Mouse (Mus musculus) megakaryocyte, embryonic 14.5 days (primary cell): ENCODE measurements around the gene Pacrg. TPM values are rescaled to one million over a fixed set of nuclear protein-coding genes. Genes with fewer than 3 reads are reported as not detected.

Experiments used
- H3K27me3 ChIP-seq: replicated peaks from 2 replicates; pipeline ENCODE3; 2012; ENCODE audit warnings: inconsistent platforms
- H3K36me3 ChIP-seq: replicated peaks from 2 replicates; pipeline ENCODE3; 2012; ENCODE audit warnings: low read length, inconsistent platforms, mixed read lengths
- H3K4me1 ChIP-seq: 2 replicates; pipeline ENCODE4 v1.6.1; 2012; ENCODE audit warnings: inconsistent platforms
- H3K4me3 ChIP-seq: replicated peaks from 2 replicates; pipeline ENCODE3; 2012; ENCODE audit warnings: moderate library complexity, mild to moderate bottlenecking, inconsistent platforms
- H3K9me3 ChIP-seq: 2 replicates; pipeline ENCODE4 v1.6.1; 2012; ENCODE audit warnings: inconsistent platforms
- FLI1 ChIP-seq: IDR thresholded peaks from 2 replicates; pipeline ENCODE4 v1.6.1; 2012; ENCODE audit warnings: low read length, inconsistent platforms, mixed read lengths
- GATA1 ChIP-seq: IDR thresholded peaks from 3 replicates; pipeline ENCODE4 v1.6.1; 2012; ENCODE audit warnings: mixed read lengths, low read length, inconsistent platforms, borderline replicate concordance
- polyA plus RNA-seq: library from polyadenylated mRNA; stranded (reverse); fragments of >175 nt; gene quantifications from 2 replicates; pipeline ENCODE4 v1.2.3, GENCODE M21; 2012; ENCODE audit warnings: low replicate concordance; ENCODE audit not compliant: insufficient read depth

Pacrg gene
- polyA plus RNA-seq, 1 experiment = 0.10 TPM

GRCm38 (mm10) chr17:10807261-10807998, 32.7 kb downstream of the Pacrg start:
- TF ChIP-seq GATA1 (no peak), FLI1 (no peak)
- Histone ChIP-seq H3K4me1 (no peaks in the 10 kb centered on the region), H3K27me3 (no peaks in the 10 kb centered on the region), H3K9me3 (no peaks in the 10 kb centered on the region), H3K4me3 (no peak overlapping the region), H3K36me3 (no peaks in the 10 kb centered on the region)

GRCm38 (mm10) chr17:10806692-10807091, 33.4 kb downstream of the Pacrg start:
- no peaks in the 10 kb centered on the region for H3K27me3 ChIP-seq
- no peak overlapping the region for H3K4me3 ChIP-seq
- no peaks in the 10 kb centered on the region for H3K36me3 ChIP-seq
- no peaks in the 10 kb centered on the region for H3K4me1 ChIP-seq
- no peaks in the 10 kb centered on the region for H3K9me3 ChIP-seq
- TF ChIP-seq GATA1 (no peak), FLI1 (no peak)

DNA sequence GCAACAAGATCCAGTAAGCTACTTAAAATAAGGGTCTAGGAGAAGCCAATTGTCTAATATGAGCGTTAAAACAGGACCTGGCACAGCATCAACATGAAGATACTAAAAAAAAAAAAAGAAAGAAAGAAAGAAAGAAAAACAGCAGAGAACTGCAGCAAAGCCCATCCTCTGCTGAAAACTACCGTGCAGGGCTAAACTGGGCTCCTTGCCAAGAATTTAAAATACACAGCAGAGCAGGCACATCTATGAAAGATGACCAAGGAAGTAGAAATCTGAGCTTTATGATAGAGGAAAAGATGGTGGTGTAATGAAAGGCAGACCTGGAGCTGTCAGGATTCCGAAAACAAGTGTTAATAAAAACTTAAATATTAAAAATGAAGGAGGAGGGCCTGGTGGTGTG, 48.5 kb downstream of the Pacrg start:
- Histone ChIP-seq H3K27me3 (no peaks in the 10 kb centered on the region), H3K4me3 (no peak overlapping the region)
- TF ChIP-seq GATA1 (no peak), FLI1 (no peak)

GRCm38 (mm10) chr17:10784401-10784920, 55.6 kb downstream of the Pacrg start:
- H3K27me3 ChIP-seq = no peaks in the 10 kb centered on the region
- H3K9me3 ChIP-seq = peaks cover 5% of the 10 kb centered on the region; the same call in 1 of the 2 replicates
- no peak for TF ChIP-seq FLI1
- TF ChIP-seq GATA1 = no peak
- no peak overlapping the region for H3K4me3 ChIP-seq
- H3K36me3 ChIP-seq = no peaks in the 10 kb centered on the region
- no peaks in the 10 kb centered on the region for H3K4me1 ChIP-seq

More for the DNA sequence above, 48.5 kb downstream of the Pacrg start:
- Histone ChIP-seq H3K36me3 (no peaks in the 10 kb centered on the region), H3K9me3 (peaks cover 8% of the 10 kb centered on the region; the same call in 1 of the 2 replicates), H3K4me1 (no peaks in the 10 kb centered on the region)

GRCm38 (mm10) chr17:10776503-10776902, 63.6 kb downstream of the Pacrg start:
- no peak overlapping the region for H3K4me3 ChIP-seq
- no peaks in the 10 kb centered on the region for H3K36me3 ChIP-seq
- H3K4me1 ChIP-seq = no peaks in the 10 kb centered on the region
- no peaks in the 10 kb centered on the region for H3K27me3 ChIP-seq
- H3K9me3 ChIP-seq = no peaks in the 10 kb centered on the region
- no peak for TF ChIP-seq FLI1
- TF ChIP-seq GATA1 = no peak

DNA sequence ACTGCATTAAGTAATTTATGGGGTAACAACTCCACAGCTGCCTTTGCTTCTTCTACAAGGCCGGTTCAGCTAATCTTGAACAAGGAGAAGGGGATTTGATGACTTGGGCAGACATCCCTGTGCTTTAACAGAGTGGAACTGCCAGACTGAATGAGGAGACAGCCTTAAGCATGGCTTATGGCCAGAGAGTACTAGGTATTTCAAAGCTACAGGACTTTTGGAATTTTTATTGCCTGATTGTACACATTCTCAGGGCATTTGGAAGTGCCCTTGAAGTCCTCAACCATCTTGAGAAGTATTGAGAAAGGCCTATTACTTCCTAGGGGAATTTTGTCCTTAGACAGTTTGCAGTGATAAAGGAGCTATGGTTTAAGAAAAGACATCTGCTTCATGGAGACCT, 65.6 kb downstream of the Pacrg start:
- no peak overlapping the region for H3K4me3 ChIP-seq
- no peaks in the 10 kb centered on the region for H3K9me3 ChIP-seq
- no peaks in the 10 kb centered on the region for H3K36me3 ChIP-seq
- no peaks in the 10 kb centered on the region for H3K4me1 ChIP-seq
- H3K27me3 ChIP-seq = no peaks in the 10 kb centered on the region
- no peak for TF ChIP-seq FLI1
- TF ChIP-seq GATA1 = no peak

DNA sequence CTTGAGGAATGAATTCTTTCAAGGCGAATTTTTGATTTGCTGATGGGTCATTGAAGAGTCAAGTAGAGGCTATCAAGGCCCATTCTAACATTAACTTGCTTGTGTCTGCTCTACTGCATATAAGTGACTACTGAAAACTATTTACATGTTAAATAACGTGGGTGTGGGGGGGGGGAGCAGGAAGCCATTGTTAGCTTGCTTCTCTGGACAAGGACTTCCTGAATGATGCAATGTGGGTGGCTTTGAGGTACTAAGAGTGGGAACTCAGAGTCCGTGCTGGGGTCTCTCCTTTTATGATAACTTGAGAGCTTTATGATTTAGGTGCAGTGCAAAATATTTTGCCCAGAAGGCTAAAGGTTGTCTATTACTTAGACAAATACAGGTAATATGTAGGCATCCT, 67.9 kb downstream of the Pacrg start:
- TF ChIP-seq GATA1 (no peak), FLI1 (no peak)
- no peaks in the 10 kb centered on the region for H3K27me3 ChIP-seq
- no peaks in the 10 kb centered on the region for H3K9me3 ChIP-seq
- no peaks in the 10 kb centered on the region for H3K36me3 ChIP-seq
- H3K4me1 ChIP-seq = no peaks in the 10 kb centered on the region
- no peak overlapping the region for H3K4me3 ChIP-seq

DNA sequence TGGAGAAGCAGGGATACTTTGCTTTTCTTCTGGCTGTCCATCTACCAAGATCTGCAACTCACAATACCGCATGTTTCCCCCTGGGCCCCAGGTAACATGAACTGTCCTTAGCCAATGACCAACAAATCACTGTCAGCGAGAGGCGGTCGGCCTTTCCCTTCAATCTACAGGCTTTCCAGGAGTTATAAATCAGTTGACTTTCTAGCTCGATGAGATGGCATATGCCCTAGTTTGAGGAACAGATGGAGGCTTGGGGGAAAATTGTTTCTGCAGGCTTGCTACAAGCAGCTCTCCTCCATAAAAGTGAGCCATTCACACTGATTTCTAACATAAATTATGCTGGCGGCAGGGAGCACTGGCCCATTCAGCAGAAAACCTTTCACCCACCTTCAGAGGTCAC, 70.2 kb downstream of the Pacrg start:
- no peak for TF ChIP-seq GATA1
- no peak for TF ChIP-seq FLI1
- no peaks in the 10 kb centered on the region for H3K9me3 ChIP-seq
- H3K27me3 ChIP-seq = no peaks in the 10 kb centered on the region
- H3K36me3 ChIP-seq = no peaks in the 10 kb centered on the region
- H3K4me1 ChIP-seq = no peaks in the 10 kb centered on the region
- H3K4me3 ChIP-seq = no peak overlapping the region

- TF ChIP-seq FLI1 (no peak), GATA1 (no peak)
- Histone ChIP-seq H3K4me3 (no peak overlapping the region), H3K9me3 (no peaks in the 10 kb centered on the region), H3K36me3 (no peaks in the 10 kb centered on the region), H3K27me3 (no peaks in the 10 kb centered on the region), H3K4me1 (no peaks in the 10 kb centered on the region)
Observed at GRCm38 (mm10) chr17:10766735-10767406, 73.2 kb downstream of the Pacrg start.

DNA sequence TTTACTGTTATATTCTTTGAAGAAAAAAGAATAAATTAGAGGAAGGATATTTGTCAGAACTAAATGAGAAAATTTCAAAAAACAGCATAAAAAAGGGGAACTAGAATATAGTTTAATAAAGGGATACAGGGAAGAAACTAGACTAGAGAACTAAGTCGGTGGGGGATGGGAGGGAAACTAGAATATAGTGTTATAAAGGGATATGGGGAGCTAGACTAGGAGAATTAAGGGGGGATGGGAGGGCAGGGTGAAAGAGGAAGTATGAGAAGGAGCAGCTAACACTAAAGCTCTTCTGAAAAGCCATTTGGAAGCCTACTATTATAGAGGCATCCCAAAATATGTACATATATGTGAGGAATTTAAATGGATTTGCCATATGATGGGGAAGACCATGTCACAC, 75.8 kb downstream of the Pacrg start:
- H3K36me3 ChIP-seq = no peaks in the 10 kb centered on the region
- H3K4me3 ChIP-seq = no peak overlapping the region
- H3K4me1 ChIP-seq = no peaks in the 10 kb centered on the region
- H3K27me3 ChIP-seq = no peaks in the 10 kb centered on the region
- TF ChIP-seq GATA1 (no peak), FLI1 (no peak)
- 0 out of 2 replicates have a peak, but pooled peaks cover 3% of the 10 kb centered on the region for H3K9me3 ChIP-seq
